Mouse (Mus musculus): Measurements from ENCODE around the gene Scd3. TPM values are rescaled to one million over a fixed set of nuclear protein-coding genes. Genes with fewer than 3 reads are reported as not detected.
"Not testable (repeated sequence)": the region's sequence is repeated elsewhere in the genome, so short reads cannot be mapped to it uniquely, and the experiment has no call there.

The Scd3 gene
- polyA plus RNA-seq, 1 experiment from 2014 or later, result not detected

- no peak for TF ChIP-seq CTCF (IDR thresholded peaks at IDR 0.05; ENCODE audit: low read depth)
- TF ChIP-seq EP300 (IDR thresholded peaks at IDR 0.05; ENCODE audit: low read depth), result no peak
- H3K9ac ChIP-seq (replicated peaks), result peak overlapping the region; percentile 34; the same call in 1 of the 2 replicates
- no peaks in the 10 kb centered on the region for H3K27me3 ChIP-seq (ENCODE audit: insufficient read depth, low read length)
- H3K36me3 ChIP-seq (replicated peaks; ENCODE audit: insufficient read depth, low read length), result no peaks in the 10 kb centered on the region
- WGBS (ENCODE audit: insufficient replicate concordance), result 71% methylated on average over 11 of the region's 11 CpGs
- ATAC-seq (no peak), DNase-seq (no peak)
- H3K4me2 ChIP-seq (ENCODE audit: low read depth, low read length), result peak overlapping the region; percentile 83
- H3K27ac ChIP-seq (ENCODE audit: low read depth), result peak overlapping the region; percentile 85
- H3K9me3 ChIP-seq (ENCODE audit: low read length), result no peaks in the 10 kb centered on the region
- H3K4me3 ChIP-seq (ENCODE audit: low read depth, low read length), result no peak overlapping the region
- H3K4me1 ChIP-seq (ENCODE audit: insufficient read depth), result peaks cover 31% of the 10 kb centered on the region
These were observed 45.8 kb downstream of the Scd3 start for GRCm38 (mm10) chr19:44248854-44249351.

DNA sequence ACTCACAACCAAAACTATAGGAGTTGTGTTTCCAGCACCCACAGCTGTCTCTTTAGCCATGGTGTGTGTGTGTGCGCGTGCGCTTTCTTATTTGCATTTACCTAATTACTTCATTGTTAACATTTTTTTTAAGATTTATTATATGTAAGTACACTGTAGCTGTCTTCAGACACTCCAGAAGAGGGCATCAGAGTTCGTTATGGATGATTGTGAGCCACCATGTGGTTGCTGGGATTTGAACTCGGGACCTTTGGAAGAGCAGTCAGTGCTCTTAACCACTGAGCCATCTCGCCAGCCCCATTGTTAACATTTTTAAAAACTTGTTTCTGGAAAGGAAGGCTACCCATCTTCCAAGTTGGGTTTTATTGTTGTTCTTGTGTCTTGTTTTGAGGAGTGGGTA lies 48.1 kb downstream of the Scd3 start:
- not testable (repeated sequence) for H3K4me2 ChIP-seq (ENCODE audit: low read depth, low read length); ATAC-seq
- 82% methylated on average over 6 of the region's 6 CpGs for WGBS (ENCODE audit: insufficient replicate concordance)

GRCm38 (mm10) chr19:44251936-44252558 lies 49.0 kb downstream of the Scd3 start:
- no peak for DNase-seq
- no peaks in the 10 kb centered on the region for H3K9me3 ChIP-seq (ENCODE audit: low read length)
- H3K36me3 ChIP-seq (replicated peaks; ENCODE audit: insufficient read depth, low read length), result no peaks in the 10 kb centered on the region
- H3K27ac ChIP-seq (ENCODE audit: low read depth), result 0 out of 2 replicates have a peak overlapping the region, but pooled peaks have one; percentile 44
- H3K27me3 ChIP-seq (ENCODE audit: insufficient read depth, low read length), result no peaks in the 10 kb centered on the region
- no peak overlapping the region for H3K9ac ChIP-seq (replicated peaks)
- no peak for ATAC-seq
- TF ChIP-seq EP300 (IDR thresholded peaks at IDR 0.05; ENCODE audit: low read depth) (no peak), CTCF (IDR thresholded peaks at IDR 0.05; ENCODE audit: low read depth) (no peak)
- no peak overlapping the region for H3K4me3 ChIP-seq (ENCODE audit: low read depth, low read length)
- no peak overlapping the region for H3K4me2 ChIP-seq (ENCODE audit: low read depth, low read length)
- WGBS (ENCODE audit: insufficient replicate concordance), result 49% methylated on average over 12 of the region's 12 CpGs
- peaks cover 21% of the 10 kb centered on the region for H3K4me1 ChIP-seq (ENCODE audit: insufficient read depth)

More for the DNA sequence above, 48.1 kb downstream of the Scd3 start:
- not testable (repeated sequence) for H3K9ac ChIP-seq (replicated peaks); DNase-seq; H3K9me3 ChIP-seq (ENCODE audit: low read length); H3K4me3 ChIP-seq (ENCODE audit: low read depth, low read length); H3K27ac ChIP-seq (ENCODE audit: low read depth); H3K27me3 ChIP-seq (ENCODE audit: insufficient read depth, low read length); H3K36me3 ChIP-seq (replicated peaks; ENCODE audit: insufficient read depth, low read length)
- peaks cover 30% of the 10 kb centered on the region for H3K4me1 ChIP-seq (ENCODE audit: insufficient read depth)

GRCm38 (mm10) chr19:44254106-44254505 lies 51.0 kb downstream of the Scd3 start:
- H3K9ac ChIP-seq (replicated peaks); ATAC-seq; H3K9me3 ChIP-seq (ENCODE audit: low read length); H3K4me1 ChIP-seq (ENCODE audit: insufficient read depth); H3K4me2 ChIP-seq (ENCODE audit: low read depth, low read length); DNase-seq; H3K27me3 ChIP-seq (ENCODE audit: insufficient read depth, low read length); H3K4me3 ChIP-seq (ENCODE audit: low read depth, low read length); H3K27ac ChIP-seq (ENCODE audit: low read depth); H3K36me3 ChIP-seq (replicated peaks; ENCODE audit: insufficient read depth, low read length): not testable (repeated sequence)
- WGBS (ENCODE audit: insufficient replicate concordance), result 87% methylated on average over 2 of the region's 4 CpGs

DNA sequence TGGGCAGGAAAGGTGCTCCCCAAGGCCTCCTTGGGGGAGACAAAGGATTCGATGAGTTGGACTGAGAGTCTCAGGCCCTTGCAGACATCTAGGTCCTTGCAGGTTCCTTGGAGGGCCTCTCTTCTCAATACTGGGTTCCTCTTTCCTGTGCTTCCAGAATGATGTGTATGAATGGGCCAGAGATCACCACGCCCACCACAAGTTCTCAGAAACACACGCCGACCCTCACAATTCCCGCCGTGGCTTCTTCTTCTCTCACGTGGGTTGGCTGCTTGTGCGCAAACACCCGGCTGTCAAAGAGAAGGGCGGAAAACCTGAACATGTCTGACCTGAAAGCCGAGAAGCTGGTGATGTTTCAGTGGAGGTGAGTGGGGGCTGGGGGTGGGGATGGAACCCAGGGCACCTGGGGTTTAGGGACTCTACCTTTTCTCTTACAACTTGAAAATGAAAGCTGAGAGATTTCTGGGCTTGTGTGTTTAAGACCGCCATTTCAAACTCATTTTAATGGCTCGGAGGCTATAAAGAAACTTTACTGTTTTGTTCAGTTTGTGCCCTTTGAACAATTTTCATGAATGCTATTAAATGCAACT lies 54.4 kb downstream of the Scd3 start:
- Histone ChIP-seq H3K27ac (ENCODE audit: low read depth) (no peak overlapping the region), H3K9me3 (ENCODE audit: low read length) (no peaks in the 10 kb centered on the region), H3K4me1 (ENCODE audit: insufficient read depth) (no peaks in the 10 kb centered on the region; the same call in 1 of the 2 replicates), H3K27me3 (ENCODE audit: insufficient read depth, low read length) (peaks cover 2% of the 10 kb centered on the region; the same call in 1 of the 2 replicates), H3K4me2 (ENCODE audit: low read depth, low read length) (no peak overlapping the region), H3K9ac (replicated peaks) (no peak overlapping the region), H3K36me3 (replicated peaks; ENCODE audit: insufficient read depth, low read length) (no peaks in the 10 kb centered on the region), H3K4me3 (ENCODE audit: low read depth, low read length) (no peak overlapping the region)
- ATAC-seq (no peak), DNase-seq (no peak)
- WGBS (ENCODE audit: insufficient replicate concordance), result 64% methylated on average over 13 of the region's 13 CpGs
- TF ChIP-seq EP300 (IDR thresholded peaks at IDR 0.05; ENCODE audit: low read depth) (no peak), CTCF (IDR thresholded peaks at IDR 0.05; ENCODE audit: low read depth) (no peak)

DNA sequence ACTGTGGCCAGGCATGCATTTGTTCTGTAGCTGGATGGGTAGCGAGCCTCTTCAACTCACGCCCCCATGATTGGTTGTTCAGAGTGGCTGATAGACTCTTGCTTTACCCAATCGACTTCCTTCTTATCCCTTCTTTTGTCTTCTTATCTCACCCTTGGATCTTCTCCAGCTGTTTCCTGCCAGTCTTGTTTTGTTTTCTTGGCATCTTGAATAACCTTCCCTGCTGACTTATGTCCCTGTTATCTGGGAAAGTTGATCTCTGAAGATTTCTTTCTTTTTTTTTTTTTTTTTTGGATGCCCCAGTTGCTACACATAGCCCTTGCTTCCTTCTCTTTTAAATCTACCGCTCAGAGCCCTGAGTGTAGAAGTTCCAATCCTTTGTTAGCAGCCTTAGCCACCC lies 56.4 kb downstream of the Scd3 start:
- TF ChIP-seq EP300 (IDR thresholded peaks at IDR 0.05; ENCODE audit: low read depth) (no peak), CTCF (IDR thresholded peaks at IDR 0.05; ENCODE audit: low read depth) (no peak)
- WGBS (ENCODE audit: insufficient replicate concordance), result 65% methylated on average over 4 of the region's 4 CpGs
- H3K9me3 ChIP-seq (ENCODE audit: low read length), result no peaks in the 10 kb centered on the region

More for the DNA sequence above, 56.4 kb downstream of the Scd3 start:
- H3K4me1 ChIP-seq (ENCODE audit: insufficient read depth), result peaks cover 3% of the 10 kb centered on the region; the same call in 1 of the 2 replicates
- H3K4me2 ChIP-seq (ENCODE audit: low read depth, low read length), result no peak overlapping the region
- no peak overlapping the region for H3K4me3 ChIP-seq (ENCODE audit: low read depth, low read length)
- no peak overlapping the region for H3K9ac ChIP-seq (replicated peaks)
- no peak overlapping the region for H3K27ac ChIP-seq (ENCODE audit: low read depth)
- ATAC-seq (no peak), DNase-seq (no peak)
- peaks cover 3% of the 10 kb centered on the region; the same call in 1 of the 2 replicates for H3K27me3 ChIP-seq (ENCODE audit: insufficient read depth, low read length)
- no peaks in the 10 kb centered on the region for H3K36me3 ChIP-seq (replicated peaks; ENCODE audit: insufficient read depth, low read length)

All from liver, postnatal 0 days (tissue).